Mouse (Mus musculus): Measurements from ENCODE around the gene Myl6b.
"Not testable (repeated sequence)": the region's sequence is repeated elsewhere in the genome, so short reads cannot be mapped to it uniquely, and the experiment has no call there.

Gene Myl6b

DNA sequence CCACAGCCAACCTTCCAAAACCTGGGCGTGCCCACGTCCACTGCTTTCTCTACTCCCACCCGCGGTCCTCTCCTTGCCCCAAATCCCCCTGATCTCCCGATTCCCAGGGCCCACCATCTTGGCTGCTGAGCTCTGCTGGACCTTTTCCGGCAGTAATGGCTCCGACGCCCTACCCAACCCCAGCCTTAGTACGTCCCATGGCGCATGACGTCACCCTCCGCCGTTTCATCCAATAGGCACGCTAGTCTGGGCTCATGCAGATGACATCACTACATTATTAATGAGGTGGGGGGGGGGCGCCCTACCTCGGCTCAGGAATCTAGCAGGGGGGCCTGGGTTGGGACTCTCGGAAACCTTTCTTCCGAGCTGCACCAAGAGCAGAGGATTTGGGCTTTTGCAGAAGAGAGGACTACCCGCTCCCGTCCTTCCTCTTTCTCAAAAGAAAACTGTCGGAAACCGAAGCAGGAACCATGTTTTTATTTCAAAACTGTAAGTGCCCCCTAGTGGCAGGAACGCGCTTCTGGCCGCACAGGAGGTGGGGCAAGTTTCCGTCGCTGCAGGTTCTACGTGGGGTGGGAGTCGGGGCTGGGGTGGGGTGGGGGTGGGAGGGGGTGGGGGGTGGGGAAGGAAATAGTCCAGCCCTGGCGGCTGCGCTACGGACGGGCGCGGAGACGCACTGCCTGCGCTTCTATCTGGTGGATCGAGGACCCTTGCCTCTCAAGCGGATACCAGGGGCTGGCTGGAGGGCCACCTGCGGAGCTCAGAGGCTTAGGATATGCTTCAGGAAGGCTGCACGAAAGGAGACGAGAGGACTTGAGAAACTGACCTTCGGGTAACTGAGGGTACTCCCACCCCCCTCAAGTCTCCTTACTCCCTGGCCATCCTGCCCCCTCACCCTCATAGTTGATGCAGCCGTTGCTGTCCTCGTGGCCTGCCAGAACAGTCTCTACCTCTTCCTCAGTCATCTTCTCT lies 4.5 kb downstream of the Myl6b start, which contains the start of gene Myl6:
Gene Myl6, minus strand, starts transcription at position 451 of the 972 bp plus-strand sequence.
- peak; percentile 91 to 96 for DNase-seq (ENCODE audit: low read depth in 2 of 2, low spot score in 2 of 2)

DNA sequence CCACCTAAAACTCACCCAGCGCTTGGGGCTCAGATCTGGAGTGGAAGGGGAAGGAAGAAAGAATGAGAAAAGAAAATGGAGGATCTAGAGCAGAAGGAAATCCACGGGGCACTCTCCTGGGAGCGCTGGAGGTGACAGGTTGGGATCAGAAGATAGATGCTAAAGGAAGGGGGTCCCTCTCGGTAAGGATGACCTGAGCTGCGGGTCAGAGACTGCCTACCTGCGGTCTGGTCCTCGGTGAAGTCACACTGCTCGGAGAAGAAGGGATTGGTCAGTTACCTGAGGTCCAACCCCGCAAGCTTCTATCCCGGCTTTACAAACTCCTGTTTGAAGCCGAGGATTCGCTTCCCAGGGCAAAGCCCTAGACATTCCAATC lies 5.2 kb downstream of the Myl6b start:
- DNase-seq (ENCODE audit: low read depth in 2 of 2, low spot score in 2 of 2) = peak in 1 of 2 experiments; percentile 11

DNA sequence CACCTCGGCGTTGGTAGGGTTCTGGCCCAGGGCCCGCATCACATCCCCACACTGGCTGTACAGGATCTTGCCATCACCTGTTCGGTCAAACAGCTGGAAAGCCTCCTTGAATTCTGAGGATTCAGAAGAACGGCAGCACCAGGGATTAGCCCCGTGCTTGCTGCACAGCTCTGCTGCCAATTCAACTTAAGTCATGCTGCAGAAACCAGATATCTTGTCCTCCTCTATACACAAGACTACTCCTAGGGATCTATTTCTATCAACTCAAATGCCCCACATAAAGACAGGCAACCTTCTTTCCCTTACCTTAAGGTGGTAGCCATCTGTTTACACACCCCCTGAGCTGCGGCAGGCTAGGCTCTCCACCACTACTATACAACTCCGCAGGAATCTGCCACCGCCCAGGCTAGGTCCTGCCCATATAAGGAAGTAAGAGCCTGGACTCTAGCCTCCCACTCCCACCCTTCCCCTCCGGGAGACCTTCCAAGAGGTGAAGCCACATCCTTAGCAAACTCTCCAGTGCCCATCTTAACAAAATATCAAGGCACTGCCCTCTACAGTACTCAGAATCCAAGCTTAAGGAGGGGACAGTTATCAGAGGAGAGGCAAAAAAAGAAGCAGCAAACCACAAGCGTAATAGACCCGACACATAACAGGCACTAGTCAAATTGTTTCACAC lies 5.7 kb downstream of the Myl6b start:
- DNase-seq (ENCODE audit: low read depth in 2 of 2, low spot score in 2 of 2) = no peak

DNA sequence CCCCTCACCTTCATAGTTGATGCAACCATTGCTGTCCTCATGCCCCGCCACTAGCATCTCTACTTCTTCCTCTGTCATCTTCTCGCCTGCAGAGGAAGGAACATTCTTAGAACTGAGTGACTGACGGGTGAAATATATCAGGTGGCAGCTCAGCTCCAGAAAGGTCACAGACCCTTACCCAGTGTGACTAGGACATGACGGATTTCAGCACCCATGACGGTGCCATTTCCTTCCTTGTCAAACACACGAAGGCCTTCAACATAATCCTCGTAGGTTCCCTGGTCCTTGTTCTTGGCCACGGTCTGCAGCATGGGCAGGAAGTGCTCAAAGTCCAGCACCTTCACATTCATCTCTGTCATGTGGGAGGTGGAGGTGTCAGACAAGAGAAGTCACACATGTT lies 6.4 kb downstream of the Myl6b start:
- not testable (repeated sequence) for DNase-seq (ENCODE audit: low read depth in 2 of 2, low spot score in 2 of 2)

DNA sequence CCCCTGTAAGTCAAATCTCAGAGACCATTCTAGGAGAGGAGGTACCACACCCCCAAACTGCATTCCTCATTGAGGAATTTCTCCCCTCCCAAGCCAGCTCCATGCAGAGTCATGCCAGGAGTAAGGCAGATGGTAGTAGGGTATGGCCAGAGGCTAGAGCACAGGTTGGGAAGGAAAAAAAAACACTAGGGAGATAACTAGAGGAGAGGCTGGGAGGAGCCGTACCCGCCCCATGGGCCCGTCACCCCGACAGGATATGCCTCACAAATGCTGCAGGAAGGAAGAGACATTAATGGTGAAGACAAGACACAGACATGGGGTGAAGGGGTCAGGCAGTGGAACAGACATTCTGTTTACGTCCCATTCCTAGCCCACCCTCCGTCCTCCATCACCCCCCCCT lies 7.0 kb downstream of the Myl6b start:
- DNase-seq (ENCODE audit: low read depth in 2 of 2, low spot score in 2 of 2) = no peak

DNA sequence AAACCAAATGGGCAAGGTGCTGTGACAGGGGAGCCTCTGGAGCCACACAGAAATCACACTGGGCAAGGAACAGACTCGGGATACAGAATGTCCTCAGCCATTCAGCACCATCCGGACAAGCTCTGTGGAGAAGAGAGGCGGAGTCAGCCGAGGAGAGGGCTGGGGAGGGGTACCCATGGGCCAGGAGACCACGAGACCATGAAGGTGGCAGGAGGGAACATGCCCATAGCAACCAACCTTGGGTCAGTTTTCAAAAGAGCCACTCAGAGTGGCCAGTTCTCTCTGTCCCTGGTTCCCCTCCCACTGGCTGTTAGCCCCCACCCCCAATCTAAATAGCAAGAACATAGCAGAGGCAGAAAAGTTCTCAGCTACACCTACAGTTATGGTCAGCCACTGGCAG lies 7.6 kb downstream of the Myl6b start:
- DNase-seq (ENCODE audit: low read depth in 2 of 2, low spot score in 2 of 2) = no peak

DNA sequence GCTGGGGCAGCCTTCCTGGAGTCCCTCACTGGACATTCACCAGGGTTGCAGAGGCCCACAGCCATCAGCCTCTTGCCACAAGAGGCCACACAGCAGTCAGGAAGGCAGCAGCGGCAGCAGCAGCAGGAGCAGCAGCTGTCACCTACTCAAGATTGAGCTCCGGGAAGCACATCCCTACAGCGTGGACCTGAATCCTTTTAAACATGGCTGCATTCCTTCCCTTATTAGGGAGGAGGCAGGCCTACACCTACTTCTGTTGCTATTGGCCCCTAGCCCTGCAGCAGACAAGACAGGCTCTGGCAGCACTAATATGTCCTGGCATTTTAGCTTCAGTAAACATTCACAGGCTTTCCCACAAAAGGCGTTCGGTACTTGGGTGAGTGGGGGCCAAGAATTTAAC lies 8.3 kb downstream of the Myl6b start:
- no peak for DNase-seq (ENCODE audit: low read depth in 2 of 2, low spot score in 2 of 2)

DNA sequence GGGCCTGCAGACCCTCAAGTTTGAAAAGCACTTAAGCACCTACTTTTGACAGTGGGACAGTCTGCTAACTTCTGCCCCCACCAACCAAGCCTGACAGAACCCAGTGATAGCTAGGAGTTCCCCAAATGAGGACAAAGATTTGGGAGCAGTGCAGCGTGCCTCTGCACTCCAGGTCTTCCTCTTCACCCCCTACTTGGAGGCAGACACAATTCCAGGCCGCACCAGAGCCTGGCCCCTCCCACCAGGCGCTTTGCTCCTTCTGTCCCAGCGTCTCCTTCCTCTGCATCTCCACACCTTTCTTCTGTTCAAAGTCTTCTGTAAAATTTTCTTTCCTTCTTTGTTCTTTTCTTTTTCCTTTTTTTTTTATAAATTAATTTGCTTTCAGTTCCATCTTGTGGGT lies 8.7 kb downstream of the Myl6b start:
- DNase-seq (ENCODE audit: low read depth in 2 of 2, low spot score in 2 of 2) = no peak

DNA sequence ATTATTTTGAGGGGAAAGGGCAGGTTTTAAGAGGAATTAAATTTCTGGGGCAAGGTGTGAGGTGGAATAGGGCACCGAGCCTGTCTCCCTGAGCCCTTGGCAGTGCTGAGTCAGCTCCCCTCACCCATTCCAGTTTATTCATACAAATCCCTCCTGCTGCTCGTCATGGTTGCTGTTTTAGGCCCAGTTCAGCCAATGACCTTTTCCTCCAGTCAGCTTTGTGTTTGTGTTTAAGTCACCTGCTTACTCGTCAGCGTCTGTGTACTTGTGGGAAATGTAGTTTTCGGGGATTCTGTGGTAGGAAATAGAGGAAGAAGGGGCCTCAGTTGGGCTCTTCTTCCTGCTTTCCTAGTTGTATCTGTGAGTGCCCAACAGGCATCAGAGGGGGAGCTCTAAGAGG lies 9.1 kb downstream of the Myl6b start:
- no peak for DNase-seq (ENCODE audit: low read depth in 2 of 2, low spot score in 2 of 2)

DNA sequence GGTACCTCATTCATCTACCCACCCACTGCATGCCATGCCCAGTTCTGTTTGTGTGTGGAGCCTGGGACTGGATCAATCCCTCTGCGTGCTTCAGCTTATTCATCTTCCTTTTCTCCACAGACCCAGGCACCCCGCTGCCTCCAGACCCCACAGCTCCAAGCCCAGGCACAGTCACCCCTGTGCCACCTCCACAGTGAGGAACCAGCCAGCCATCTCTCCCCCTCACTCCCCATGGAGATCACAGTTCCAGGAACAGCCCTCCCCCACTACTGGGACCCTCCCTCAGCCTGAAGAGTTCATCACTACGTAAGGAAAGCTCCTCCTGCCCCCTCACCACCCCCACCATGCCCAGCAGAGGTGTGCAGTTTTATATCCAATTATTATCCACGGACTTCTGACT lies 9.7 kb downstream of the Myl6b start:
- DNase-seq (ENCODE audit: low read depth in 2 of 2, low spot score in 2 of 2) = no peak

DNA sequence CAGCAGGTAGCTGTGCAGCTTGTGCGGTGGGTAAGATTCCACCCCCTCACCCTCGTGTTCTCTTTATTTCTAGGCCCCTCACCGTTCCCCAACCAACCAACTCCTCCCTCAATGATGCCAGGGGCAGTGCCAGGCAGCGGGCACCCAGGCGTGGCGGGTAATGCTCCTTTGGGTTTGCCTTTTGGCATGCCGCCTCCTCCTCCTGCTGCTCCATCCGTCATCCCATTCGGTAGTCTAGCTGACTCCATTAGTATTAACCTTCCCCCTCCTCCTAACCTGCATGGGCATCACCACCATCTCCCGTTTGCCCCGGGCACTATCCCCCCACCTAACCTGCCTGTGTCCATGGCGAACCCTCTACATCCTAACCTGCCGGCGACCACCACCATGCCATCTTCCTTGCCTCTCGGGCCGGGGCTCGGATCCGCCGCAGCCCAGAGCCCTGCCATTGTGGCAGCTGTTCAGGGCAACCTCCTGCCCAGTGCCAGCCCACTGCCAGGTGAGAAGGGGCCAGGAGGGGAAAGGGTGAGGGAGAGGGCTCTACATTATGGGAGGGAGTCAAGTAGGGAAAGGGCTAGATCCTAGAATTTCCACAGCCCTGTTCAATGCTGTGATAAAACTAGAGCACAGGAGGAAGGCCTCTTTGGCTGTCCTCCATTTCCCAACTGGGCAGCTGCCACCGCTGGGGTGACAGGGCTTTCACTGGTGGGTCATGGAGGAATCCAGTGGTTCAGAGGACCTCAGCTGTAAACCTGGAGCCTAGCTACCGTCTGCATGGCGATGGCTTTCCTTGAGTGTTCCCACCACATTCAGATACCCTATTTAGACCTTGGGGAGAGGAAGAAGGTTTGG lies 10.4 kb downstream of the Myl6b start:
- no peak for DNase-seq (ENCODE audit: low read depth in 2 of 2, low spot score in 2 of 2)

DNA sequence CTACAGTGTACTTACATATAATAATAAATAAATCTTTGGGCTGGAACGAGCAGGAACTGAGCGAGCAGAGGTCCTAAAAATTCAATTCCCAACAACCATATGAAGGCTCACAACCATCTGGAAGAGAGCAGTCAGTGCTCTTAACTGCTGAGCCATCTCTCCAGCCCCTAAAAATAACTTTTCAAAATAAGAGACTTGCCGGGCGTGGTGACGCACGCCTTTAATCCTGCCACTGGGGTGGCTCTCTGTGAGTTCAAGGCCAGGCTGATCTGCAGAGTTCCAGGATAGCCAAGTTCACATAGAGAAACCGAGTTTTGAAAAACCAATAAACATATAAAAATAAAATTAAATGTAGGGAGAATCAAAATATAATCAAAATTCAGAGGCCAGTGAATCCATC lies 12.1 kb downstream of the Myl6b start:
- no peak for DNase-seq (ENCODE audit: low read depth in 2 of 2, low spot score in 2 of 2)

DNA sequence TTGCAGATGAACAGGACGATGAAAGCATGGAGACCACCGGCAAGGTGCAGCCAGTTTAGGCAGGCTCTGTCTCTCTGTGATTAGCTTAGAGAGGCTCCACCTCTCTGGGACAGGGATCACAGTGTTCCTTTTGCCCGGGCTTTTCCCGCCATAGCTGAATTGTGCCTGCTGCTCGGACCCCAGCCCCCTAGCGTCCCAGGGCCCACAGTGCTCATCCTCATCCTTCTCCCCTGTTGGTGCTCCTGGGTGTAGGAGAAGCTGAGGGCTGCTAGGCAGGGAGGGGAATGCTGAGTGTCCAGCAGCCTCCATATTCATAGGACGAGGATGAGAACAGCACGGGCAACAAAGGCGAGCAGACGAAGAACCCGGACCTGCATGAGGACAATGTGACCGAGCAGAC lies 24.1 kb downstream of the Myl6b start:
- DNase-seq (ENCODE audit: low read depth in 2 of 2, low spot score in 2 of 2) = no peak

DNA sequence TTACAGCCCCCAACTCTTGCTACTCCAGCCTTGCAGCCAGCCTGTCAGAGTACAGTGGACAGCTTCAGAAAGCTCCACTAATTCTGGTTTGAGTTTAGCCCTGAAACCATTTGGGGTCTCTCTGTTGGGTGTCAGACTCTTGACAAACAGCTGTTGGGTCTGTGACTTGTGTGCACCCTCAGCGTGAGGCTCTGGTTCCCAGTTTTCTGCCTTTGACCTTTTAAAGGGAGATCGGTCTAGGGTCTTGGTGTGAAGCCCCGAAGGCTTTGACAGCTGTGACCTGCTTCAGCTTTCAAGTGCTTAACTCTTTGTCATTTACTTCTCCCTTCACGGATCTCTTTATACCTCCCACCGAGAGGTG lies 38.2 kb downstream of the Myl6b start:
- no peak for DNase-seq (ENCODE audit: low read depth in 2 of 2, low spot score in 2 of 2)

DNA sequence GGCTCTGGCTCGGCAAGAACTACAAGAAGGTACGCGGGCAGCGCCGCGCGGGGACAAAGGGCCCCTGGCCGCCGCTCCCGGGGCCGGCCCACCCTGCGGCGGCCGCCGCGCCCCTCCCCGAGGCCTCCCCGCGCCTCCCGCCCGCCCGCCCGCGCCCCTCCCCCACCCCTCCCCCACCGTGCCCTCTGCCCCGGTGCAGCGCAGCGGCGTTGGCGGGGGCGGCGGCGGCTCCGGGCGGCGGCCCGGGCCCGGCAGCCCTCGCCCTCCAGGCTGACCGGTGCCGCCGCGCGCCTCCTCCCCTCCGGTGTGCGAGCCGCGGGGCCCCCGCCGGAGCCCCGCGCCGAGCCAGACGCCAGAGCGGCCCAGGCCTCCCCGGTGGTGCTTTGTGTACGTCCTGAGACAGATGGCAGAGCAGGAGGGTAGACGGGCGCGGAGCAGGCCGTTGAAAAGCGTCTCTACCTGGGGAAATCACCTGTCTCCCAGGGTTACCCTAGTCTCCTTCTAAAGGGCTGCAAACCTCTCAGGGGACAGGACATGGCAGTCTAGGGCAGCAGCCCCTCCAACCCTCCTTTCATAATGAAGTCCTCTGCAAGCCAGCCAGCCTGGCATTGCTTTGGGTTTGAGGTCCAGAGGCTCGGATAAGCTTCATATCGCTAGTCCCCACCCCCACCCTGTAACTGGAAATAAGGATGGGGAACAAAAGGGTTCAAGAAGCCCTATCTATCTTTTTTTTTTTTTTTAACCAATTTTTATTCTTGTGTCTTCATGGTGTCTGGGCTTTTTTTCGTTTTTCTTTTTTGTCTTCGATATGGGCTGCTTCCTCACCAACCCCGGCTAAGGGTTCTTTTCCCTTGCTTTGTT lies 38.8 kb downstream of the Myl6b start:
- DNase-seq (ENCODE audit: low read depth in 2 of 2, low spot score in 2 of 2) = peak; percentile 28 to 30

DNA sequence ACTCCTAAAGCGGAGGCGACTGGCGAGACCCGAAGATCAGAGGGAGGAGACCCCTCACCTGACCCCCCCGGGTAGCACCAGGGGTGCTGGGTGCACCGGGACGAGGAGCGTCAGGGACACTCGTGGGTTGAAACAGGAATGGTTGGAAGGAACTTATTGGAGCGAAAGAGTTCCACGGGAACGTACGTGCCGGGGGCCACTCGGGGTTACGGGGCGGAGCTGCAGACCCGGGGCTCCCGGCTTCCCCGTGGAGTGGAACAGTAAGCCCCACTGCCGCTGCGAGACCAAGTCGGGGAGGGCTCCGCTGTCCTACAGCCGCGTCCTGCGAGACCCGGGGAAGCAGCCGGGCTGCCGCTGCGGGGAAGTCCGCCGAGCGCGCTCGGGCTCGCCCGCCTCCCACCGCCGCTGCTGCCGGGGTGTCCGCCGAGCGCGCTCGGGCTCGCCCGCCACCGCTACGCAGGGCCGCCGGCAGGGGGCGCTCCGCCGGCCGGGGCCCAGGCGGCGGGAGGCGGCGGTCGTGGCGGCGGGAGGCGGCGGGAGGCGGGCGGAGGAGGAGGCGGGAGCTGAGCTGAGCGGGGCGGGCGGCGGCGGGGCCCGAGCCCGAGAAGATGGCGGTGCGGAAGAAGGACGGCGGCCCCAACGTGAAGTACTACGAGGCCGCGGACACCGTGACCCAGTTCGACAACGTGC lies 39.6 kb downstream of the Myl6b start, which contains the start of gene Smarcc2:
Gene Smarcc2, plus strand, starts transcription at position 530 of the 690 bp plus-strand sequence.
- DNase-seq (ENCODE audit: low read depth in 2 of 2, low spot score in 2 of 2) = peak; percentile 64 to 75

DNA sequence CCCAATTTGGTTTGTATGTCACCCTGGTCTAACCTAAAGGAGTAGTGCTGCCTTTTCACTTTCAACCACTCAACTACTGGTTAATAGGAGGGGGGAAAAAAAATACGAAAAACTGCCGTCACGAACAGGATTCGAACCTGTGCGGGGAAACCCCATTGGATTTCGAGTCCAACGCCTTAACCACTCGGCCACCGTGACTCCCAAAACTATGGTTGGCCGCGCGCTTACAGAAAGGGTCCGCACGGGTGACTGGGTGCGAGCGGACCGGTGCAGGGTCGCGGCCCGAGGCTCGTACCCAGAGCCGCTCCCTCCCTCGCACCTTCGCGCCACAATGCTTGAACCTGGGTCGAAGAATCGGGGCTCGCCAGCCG lies 40.2 kb downstream of the Myl6b start:
- peak; percentile 74 to 76 for DNase-seq (ENCODE audit: low read depth in 2 of 2, low spot score in 2 of 2)

DNA sequence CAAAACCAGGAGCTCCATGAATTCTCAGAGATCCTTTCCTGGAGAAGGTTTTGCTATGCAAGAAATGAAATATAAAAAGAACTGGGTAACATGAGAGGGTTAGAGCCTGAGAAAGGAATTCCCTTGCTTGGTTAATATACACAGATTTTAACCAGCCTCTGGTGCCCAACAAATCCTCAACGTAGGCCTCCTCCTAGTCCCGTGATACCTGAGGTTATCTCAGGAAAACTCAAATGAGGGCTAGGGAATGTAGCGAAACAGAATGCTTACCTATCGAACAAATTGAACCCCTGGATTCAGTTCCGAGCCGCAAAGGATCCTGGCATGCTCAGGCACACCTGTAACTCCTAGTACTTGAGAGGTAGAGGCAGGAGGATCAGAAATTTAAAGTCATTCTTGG lies 40.8 kb downstream of the Myl6b start:
- DNase-seq (ENCODE audit: low read depth in 2 of 2, low spot score in 2 of 2) = no peak

DNA sequence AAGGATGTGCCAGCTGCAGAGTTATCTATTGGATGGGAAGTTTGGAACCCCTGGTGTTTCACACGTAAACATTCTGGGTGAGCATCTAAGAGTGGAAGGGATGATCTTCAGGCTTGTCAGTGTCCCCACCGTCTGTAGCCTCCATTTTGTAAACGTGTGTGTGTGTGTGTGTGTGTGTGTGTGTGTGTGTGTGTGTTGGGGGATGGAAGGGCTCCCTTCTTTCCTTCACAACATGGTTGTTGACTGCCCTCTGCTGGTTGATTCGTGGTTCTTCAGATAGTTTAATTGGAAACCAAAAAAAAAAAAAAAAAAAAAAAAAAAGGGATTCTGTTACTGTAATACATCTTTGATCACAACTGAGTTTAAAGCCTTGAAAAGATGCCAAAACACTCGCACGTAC lies 43.2 kb downstream of the Myl6b start:
- peak; percentile 57 to 78 for DNase-seq (ENCODE audit: low read depth in 2 of 2, low spot score in 2 of 2)

DNA sequence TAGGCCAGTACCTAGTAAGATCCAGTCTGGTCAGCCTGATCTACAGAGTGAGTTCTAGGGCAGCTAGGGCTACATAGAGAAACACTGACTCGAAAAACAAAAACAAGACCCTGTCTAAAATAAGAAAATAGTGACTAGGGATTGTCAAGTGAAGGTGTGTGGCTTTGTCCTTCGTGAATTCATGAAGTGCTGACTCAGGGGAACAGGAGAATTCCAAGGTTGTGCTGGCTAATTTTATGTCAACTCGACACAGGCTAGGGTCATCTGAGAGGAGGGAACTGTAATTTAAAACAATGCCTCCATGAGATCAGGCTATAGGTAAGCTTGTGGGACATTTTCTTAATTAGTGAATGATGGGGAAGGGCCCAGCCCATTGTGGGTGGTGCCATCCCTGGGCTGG lies 44.0 kb downstream of the Myl6b start:
- DNase-seq (ENCODE audit: low read depth in 2 of 2, low spot score in 2 of 2) = no peak

Measured in CD8-positive naive resting alpha-beta T cell, adult 2 months (primary cell).